Mouse (Mus musculus) cortical plate, adult 2 months (tissue): ENCODE results near the gene Igf1.

Source experiments
- CTCF ChIP-seq: fragments of 200-500 bp; IDR thresholded peaks from 2 replicates; pipeline ENCODE4 v1.5.1; 2011; ENCODE audit warnings: mild to moderate bottlenecking, control low read depth, low read length; ENCODE audit not compliant: insufficient read depth; ENCODE audit errors: extremely low read depth
- POLR2A ChIP-seq: fragments of 200-500 bp; IDR thresholded peaks from 2 replicates; pipeline ENCODE4 v1.6.1; 2011; ENCODE audit warnings: mild to moderate bottlenecking, low read length, control low read depth; ENCODE audit not compliant: insufficient read depth; ENCODE audit errors: extremely low read depth

GRCm38 (mm10) chr10:87906121-87906520 is 48.1 kb downstream of the Igf1 start:
- TF ChIP-seq CTCF = no peak
- TF ChIP-seq POLR2A = no peak
